Mouse (Mus musculus): Measurements from ENCODE around the gene Hbq1b. TPM values are rescaled to one million over a fixed set of nuclear protein-coding genes. Genes with fewer than 3 reads are reported as not detected.

Gene Hbq1b
- polyA plus RNA-seq, 1 experiment from 2014 or later: 24.4 TPM

GRCm38 (mm10) chr11:32300279-32301267 lies 13.8 kb downstream of the Hbq1b start:
- H3K4me3 ChIP-seq (ENCODE audit: low read depth, low read length): 0 out of 2 replicates have a peak overlapping the region, but pooled peaks have one; percentile 25
- no peaks in the 10 kb centered on the region for H3K36me3 ChIP-seq (ENCODE audit: control insufficient read depth, insufficient read depth, low read length)
- H3K27ac ChIP-seq (ENCODE audit: low read depth, low read length): no peak overlapping the region
- peak overlapping the region; percentile 47 for H3K4me2 ChIP-seq
- 48% methylated on average over 14 of the region's 17 CpGs for WGBS (ENCODE audit: insufficient replicate concordance)
- no peak overlapping the region for H3K9ac ChIP-seq (ENCODE audit: low read depth, low read length)
- H3K4me1 ChIP-seq (ENCODE audit: control insufficient read depth, insufficient read depth, low read length): no peaks in the 10 kb centered on the region
- no peak for ATAC-seq (replicated peaks; ENCODE audit: insufficient number of reproducible peaks, low FRiP score, low TSS enrichment)
- no peaks in the 10 kb centered on the region for H3K9me3 ChIP-seq (replicated peaks; ENCODE audit: control insufficient read depth, low read length)
- H3K27me3 ChIP-seq (ENCODE audit: control insufficient read depth, insufficient read depth, low read length): peaks cover 11% of the 10 kb centered on the region

- WGBS (ENCODE audit: insufficient replicate concordance): 56% methylated on average over 1 of the region's 1 CpGs
- H3K4me3 ChIP-seq (ENCODE audit: low read depth, low read length): no peak overlapping the region
Measured at GRCm38 (mm10) chr11:32301506-32301905, 14.7 kb downstream of the Hbq1b start.

GRCm38 (mm10) chr11:32302824-32303419 lies 16.2 kb downstream of the Hbq1b start:
- no peaks in the 10 kb centered on the region for H3K4me1 ChIP-seq (ENCODE audit: control insufficient read depth, insufficient read depth, low read length)
- WGBS (ENCODE audit: insufficient replicate concordance): 37% methylated on average over 2 of the region's 2 CpGs
- no peaks in the 10 kb centered on the region for H3K36me3 ChIP-seq (ENCODE audit: control insufficient read depth, insufficient read depth, low read length)
- no peak overlapping the region for H3K27ac ChIP-seq (ENCODE audit: low read depth, low read length)
- no peak overlapping the region for H3K4me3 ChIP-seq (ENCODE audit: low read depth, low read length)
- H3K27me3 ChIP-seq (ENCODE audit: control insufficient read depth, insufficient read depth, low read length): peaks cover 11% of the 10 kb centered on the region
- H3K9me3 ChIP-seq (replicated peaks; ENCODE audit: control insufficient read depth, low read length): no peaks in the 10 kb centered on the region
- no peak for ATAC-seq (replicated peaks; ENCODE audit: insufficient number of reproducible peaks, low FRiP score, low TSS enrichment)
- no peak overlapping the region for H3K4me2 ChIP-seq
- no peak overlapping the region for H3K9ac ChIP-seq (ENCODE audit: low read depth, low read length)

More at GRCm38 (mm10) chr11:32301506-32301905, 14.7 kb downstream of the Hbq1b start:
- Histone ChIP-seq H3K9me3 (replicated peaks; ENCODE audit: control insufficient read depth, low read length) (no peaks in the 10 kb centered on the region), H3K27me3 (ENCODE audit: control insufficient read depth, insufficient read depth, low read length) (peaks cover 11% of the 10 kb centered on the region), H3K9ac (ENCODE audit: low read depth, low read length) (no peak overlapping the region), H3K27ac (ENCODE audit: low read depth, low read length) (no peak overlapping the region), H3K4me2 (no peak overlapping the region), H3K36me3 (ENCODE audit: control insufficient read depth, insufficient read depth, low read length) (no peaks in the 10 kb centered on the region), H3K4me1 (ENCODE audit: control insufficient read depth, insufficient read depth, low read length) (no peaks in the 10 kb centered on the region)
- no peak for ATAC-seq (replicated peaks; ENCODE audit: insufficient number of reproducible peaks, low FRiP score, low TSS enrichment)

GRCm38 (mm10) chr11:32303455-32303854 lies 16.7 kb downstream of the Hbq1b start:
- H3K9me3 ChIP-seq (replicated peaks; ENCODE audit: control insufficient read depth, low read length): no peaks in the 10 kb centered on the region
- no peak for ATAC-seq (replicated peaks; ENCODE audit: insufficient number of reproducible peaks, low FRiP score, low TSS enrichment)
- H3K4me2 ChIP-seq: no peak overlapping the region
- H3K36me3 ChIP-seq (ENCODE audit: control insufficient read depth, insufficient read depth, low read length): no peaks in the 10 kb centered on the region
- H3K4me3 ChIP-seq (ENCODE audit: low read depth, low read length): no peak overlapping the region
- H3K9ac ChIP-seq (ENCODE audit: low read depth, low read length): no peak overlapping the region
- H3K27me3 ChIP-seq (ENCODE audit: control insufficient read depth, insufficient read depth, low read length): peaks cover 11% of the 10 kb centered on the region
- H3K4me1 ChIP-seq (ENCODE audit: control insufficient read depth, insufficient read depth, low read length): no peaks in the 10 kb centered on the region
- WGBS (ENCODE audit: insufficient replicate concordance): 57% methylated on average over 1 of the region's 1 CpGs
- no peak overlapping the region for H3K27ac ChIP-seq (ENCODE audit: low read depth, low read length)

GRCm38 (mm10) chr11:32307006-32307405 lies 20.2 kb downstream of the Hbq1b start:
- Histone ChIP-seq H3K36me3 (ENCODE audit: control insufficient read depth, insufficient read depth, low read length) (no peaks in the 10 kb centered on the region), H3K9ac (ENCODE audit: low read depth, low read length) (no peak overlapping the region), H3K4me3 (ENCODE audit: low read depth, low read length) (no peak overlapping the region), H3K27ac (ENCODE audit: low read depth, low read length) (no peak overlapping the region), H3K27me3 (ENCODE audit: control insufficient read depth, insufficient read depth, low read length) (no peaks in the 10 kb centered on the region; the same call in 1 of the 2 replicates), H3K9me3 (replicated peaks; ENCODE audit: control insufficient read depth, low read length) (no peaks in the 10 kb centered on the region), H3K4me1 (ENCODE audit: control insufficient read depth, insufficient read depth, low read length) (no peaks in the 10 kb centered on the region), H3K4me2 (no peak overlapping the region)
- 81% methylated on average over 1 of the region's 1 CpGs for WGBS (ENCODE audit: insufficient replicate concordance)
- no peak for ATAC-seq (replicated peaks; ENCODE audit: insufficient number of reproducible peaks, low FRiP score, low TSS enrichment)

GRCm38 (mm10) chr11:32309446-32309845 lies 22.7 kb downstream of the Hbq1b start:
- no peaks in the 10 kb centered on the region for H3K36me3 ChIP-seq (ENCODE audit: control insufficient read depth, insufficient read depth, low read length)
- H3K4me2 ChIP-seq: no peak overlapping the region
- H3K4me3 ChIP-seq (ENCODE audit: low read depth, low read length): no peak overlapping the region
- no peak overlapping the region for H3K9ac ChIP-seq (ENCODE audit: low read depth, low read length)
- H3K27ac ChIP-seq (ENCODE audit: low read depth, low read length): no peak overlapping the region
- ATAC-seq (replicated peaks; ENCODE audit: insufficient number of reproducible peaks, low FRiP score, low TSS enrichment): no peak
- no peaks in the 10 kb centered on the region for H3K9me3 ChIP-seq (replicated peaks; ENCODE audit: control insufficient read depth, low read length)
- H3K27me3 ChIP-seq (ENCODE audit: control insufficient read depth, insufficient read depth, low read length): no peaks in the 10 kb centered on the region
- 0 out of 2 replicates have a peak, but pooled peaks cover 4% of the 10 kb centered on the region for H3K4me1 ChIP-seq (ENCODE audit: control insufficient read depth, insufficient read depth, low read length)
- 72% methylated on average over 4 of the region's 4 CpGs for WGBS (ENCODE audit: insufficient replicate concordance)

GRCm38 (mm10) chr11:32309928-32310327 lies 23.2 kb downstream of the Hbq1b start:
- Histone ChIP-seq H3K36me3 (ENCODE audit: control insufficient read depth, insufficient read depth, low read length) (no peaks in the 10 kb centered on the region), H3K9ac (ENCODE audit: low read depth, low read length) (no peak overlapping the region), H3K4me1 (ENCODE audit: control insufficient read depth, insufficient read depth, low read length) (0 out of 2 replicates have a peak, but pooled peaks cover 4% of the 10 kb centered on the region), H3K4me2 (no peak overlapping the region), H3K27ac (ENCODE audit: low read depth, low read length) (no peak overlapping the region), H3K9me3 (replicated peaks; ENCODE audit: control insufficient read depth, low read length) (no peaks in the 10 kb centered on the region), H3K27me3 (ENCODE audit: control insufficient read depth, insufficient read depth, low read length) (no peaks in the 10 kb centered on the region), H3K4me3 (ENCODE audit: low read depth, low read length) (no peak overlapping the region)
- 0 out of 2 replicates have a peak, but pooled peaks have one; percentile 49 for ATAC-seq (replicated peaks; ENCODE audit: insufficient number of reproducible peaks, low FRiP score, low TSS enrichment)
- 62% methylated on average over 3 of the region's 3 CpGs for WGBS (ENCODE audit: insufficient replicate concordance)

GRCm38 (mm10) chr11:32316009-32316408 lies 29.2 kb downstream of the Hbq1b start:
- no peaks in the 10 kb centered on the region for H3K36me3 ChIP-seq (ENCODE audit: control insufficient read depth, insufficient read depth, low read length)
- no peak for ATAC-seq (replicated peaks; ENCODE audit: insufficient number of reproducible peaks, low FRiP score, low TSS enrichment)
- H3K27me3 ChIP-seq (ENCODE audit: control insufficient read depth, insufficient read depth, low read length): no peaks in the 10 kb centered on the region
- H3K9me3 ChIP-seq (replicated peaks; ENCODE audit: control insufficient read depth, low read length): no peaks in the 10 kb centered on the region
- WGBS (ENCODE audit: insufficient replicate concordance): 79% methylated on average over 3 of the region's 3 CpGs
- H3K4me1 ChIP-seq (ENCODE audit: control insufficient read depth, insufficient read depth, low read length): 0 out of 2 replicates have a peak, but pooled peaks cover 4% of the 10 kb centered on the region
- H3K4me3 ChIP-seq (ENCODE audit: low read depth, low read length): no peak overlapping the region
- H3K27ac ChIP-seq (ENCODE audit: low read depth, low read length): no peak overlapping the region
- H3K4me2 ChIP-seq: no peak overlapping the region
- H3K9ac ChIP-seq (ENCODE audit: low read depth, low read length): no peak overlapping the region

Data from heart, embryonic 11.5 days (tissue).